Mouse (Mus musculus): ENCODE results near the gene C530008M17Rik. TPM values are rescaled to one million over a fixed set of nuclear protein-coding genes. Genes with fewer than 3 reads are reported as not detected.

The C530008M17Rik gene
- polyA plus RNA-seq, 1 experiment from 2014 or later: 58.3 TPM

DNA sequence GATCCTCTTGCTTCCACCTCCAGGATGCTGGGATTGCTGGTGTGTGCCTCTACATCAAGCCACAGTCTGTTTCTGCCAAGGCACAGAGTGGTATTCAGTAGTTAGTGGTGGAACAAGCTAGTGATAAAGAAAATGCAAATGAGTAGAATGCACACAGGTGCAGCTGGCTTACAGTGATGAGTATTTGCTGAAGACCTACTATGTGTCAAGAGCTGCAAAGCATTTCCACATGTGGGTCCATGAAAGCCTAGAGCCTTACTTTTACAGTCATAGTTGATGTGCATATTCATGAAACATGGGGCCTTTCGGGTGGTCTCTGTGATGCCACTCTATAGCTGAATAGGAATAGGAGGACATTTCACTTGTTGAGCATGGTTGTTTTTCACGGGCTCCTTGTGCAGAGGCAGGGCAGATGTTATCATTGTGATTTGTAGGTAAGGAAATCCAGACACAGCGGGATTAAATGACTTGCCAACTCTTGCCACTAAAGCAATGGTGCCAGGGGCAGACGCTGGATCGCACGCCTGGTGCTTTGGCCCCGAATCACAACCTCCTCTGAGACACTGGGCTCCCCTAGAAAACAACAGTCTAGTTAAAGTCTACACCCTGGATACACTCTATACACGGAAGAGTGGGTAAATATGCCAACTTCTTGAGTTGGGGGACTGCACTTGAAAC, 3.8 kb downstream of the C530008M17Rik start:
- 81% methylated on average over 8 of the region's 8 CpGs for WGBS
- no peak for ATAC-seq
- H3K4me2 ChIP-seq (ENCODE audit: low read length): peak overlapping the region; percentile 81
- peaks cover 40% of the 10 kb centered on the region for H3K4me1 ChIP-seq (ENCODE audit: control insufficient read depth, insufficient read depth, low read length)
- H3K9me3 ChIP-seq (replicated peaks; ENCODE audit: control insufficient read depth, low read length, poor library complexity, severe bottlenecking): no peaks in the 10 kb centered on the region
- no peak overlapping the region for H3K27ac ChIP-seq (ENCODE audit: low read length)
- no peak overlapping the region for H3K4me3 ChIP-seq (ENCODE audit: low read depth, low read length)
- no peaks in the 10 kb centered on the region for H3K27me3 ChIP-seq (ENCODE audit: control insufficient read depth, insufficient read depth, low read depth, low read length)
- no peaks in the 10 kb centered on the region for H3K36me3 ChIP-seq (ENCODE audit: control insufficient read depth, insufficient read depth, low read length)
- no peak overlapping the region for H3K9ac ChIP-seq (ENCODE audit: low read depth, low read length)

GRCm38 (mm10) chr5:76661310-76661709, 5.0 kb downstream of the C530008M17Rik start:
- Histone ChIP-seq H3K27ac (ENCODE audit: low read length) (no peak overlapping the region), H3K4me3 (ENCODE audit: low read depth, low read length) (no peak overlapping the region), H3K4me2 (ENCODE audit: low read length) (no peak overlapping the region), H3K9ac (ENCODE audit: low read depth, low read length) (no peak overlapping the region), H3K36me3 (ENCODE audit: control insufficient read depth, insufficient read depth, low read length) (no peaks in the 10 kb centered on the region), H3K27me3 (ENCODE audit: control insufficient read depth, insufficient read depth, low read depth, low read length) (no peaks in the 10 kb centered on the region), H3K9me3 (replicated peaks; ENCODE audit: control insufficient read depth, low read length, poor library complexity, severe bottlenecking) (no peaks in the 10 kb centered on the region), H3K4me1 (ENCODE audit: control insufficient read depth, insufficient read depth, low read length) (peaks cover 48% of the 10 kb centered on the region)
- WGBS: 87% methylated on average over 4 of the region's 4 CpGs
- no peak for ATAC-seq

GRCm38 (mm10) chr5:76664936-76665335, 8.6 kb downstream of the C530008M17Rik start:
- no peaks in the 10 kb centered on the region for H3K27me3 ChIP-seq (ENCODE audit: control insufficient read depth, insufficient read depth, low read depth, low read length)

GRCm38 (mm10) chr5:76665421-76665820, 9.1 kb downstream of the C530008M17Rik start:
- Histone ChIP-seq H3K27me3 (ENCODE audit: control insufficient read depth, insufficient read depth, low read depth, low read length) (no peaks in the 10 kb centered on the region), H3K4me3 (ENCODE audit: low read depth, low read length) (no peak overlapping the region), H3K9me3 (replicated peaks; ENCODE audit: control insufficient read depth, low read length, poor library complexity, severe bottlenecking) (no peaks in the 10 kb centered on the region), H3K27ac (ENCODE audit: low read length) (no peak overlapping the region; the same call in 1 of the 2 replicates), H3K36me3 (ENCODE audit: control insufficient read depth, insufficient read depth, low read length) (no peaks in the 10 kb centered on the region), H3K9ac (ENCODE audit: low read depth, low read length) (no peak overlapping the region), H3K4me1 (ENCODE audit: control insufficient read depth, insufficient read depth, low read length) (peaks cover 40% of the 10 kb centered on the region), H3K4me2 (ENCODE audit: low read length) (no peak overlapping the region)
- 10% methylated on average over 7 of the region's 7 CpGs for WGBS
- ATAC-seq: peak; percentile 49; the same call in 1 of the 2 replicates

More at GRCm38 (mm10) chr5:76664936-76665335, 8.6 kb downstream of the C530008M17Rik start:
- WGBS: 65% methylated on average over 7 of the region's 7 CpGs
- Histone ChIP-seq H3K36me3 (ENCODE audit: control insufficient read depth, insufficient read depth, low read length) (no peaks in the 10 kb centered on the region), H3K27ac (ENCODE audit: low read length) (no peak overlapping the region), H3K4me2 (ENCODE audit: low read length) (no peak overlapping the region), H3K4me3 (ENCODE audit: low read depth, low read length) (no peak overlapping the region), H3K9me3 (replicated peaks; ENCODE audit: control insufficient read depth, low read length, poor library complexity, severe bottlenecking) (no peaks in the 10 kb centered on the region), H3K4me1 (ENCODE audit: control insufficient read depth, insufficient read depth, low read length) (peaks cover 44% of the 10 kb centered on the region), H3K9ac (ENCODE audit: low read depth, low read length) (no peak overlapping the region)
- no peak for ATAC-seq

- peaks cover 32% of the 10 kb centered on the region for H3K4me1 ChIP-seq (ENCODE audit: control insufficient read depth, insufficient read depth, low read length)
- ATAC-seq: no peak; the same call in 1 of the 2 replicates
- H3K27ac ChIP-seq (ENCODE audit: low read length): no peak overlapping the region
- no peak overlapping the region for H3K9ac ChIP-seq (ENCODE audit: low read depth, low read length)
- H3K27me3 ChIP-seq (ENCODE audit: control insufficient read depth, insufficient read depth, low read depth, low read length): no peaks in the 10 kb centered on the region
- no peak overlapping the region for H3K4me2 ChIP-seq (ENCODE audit: low read length)
- no peaks in the 10 kb centered on the region for H3K36me3 ChIP-seq (ENCODE audit: control insufficient read depth, insufficient read depth, low read length)
- 50% methylated on average over 6 of the region's 6 CpGs for WGBS
- H3K4me3 ChIP-seq (ENCODE audit: low read depth, low read length): no peak overlapping the region
- H3K9me3 ChIP-seq (replicated peaks; ENCODE audit: control insufficient read depth, low read length, poor library complexity, severe bottlenecking): no peaks in the 10 kb centered on the region
Measured at GRCm38 (mm10) chr5:76666026-76666756, 9.9 kb downstream of the C530008M17Rik start.

- 49% methylated on average over 5 of the region's 5 CpGs for WGBS
- ATAC-seq: no peak
- H3K9ac ChIP-seq (ENCODE audit: low read depth, low read length): no peak overlapping the region
- H3K9me3 ChIP-seq (replicated peaks; ENCODE audit: control insufficient read depth, low read length, poor library complexity, severe bottlenecking): no peaks in the 10 kb centered on the region
- H3K4me2 ChIP-seq (ENCODE audit: low read length): no peak overlapping the region
- no peak overlapping the region for H3K4me3 ChIP-seq (ENCODE audit: low read depth, low read length)
- H3K4me1 ChIP-seq (ENCODE audit: control insufficient read depth, insufficient read depth, low read length): peaks cover 26% of the 10 kb centered on the region
- H3K27ac ChIP-seq (ENCODE audit: low read length): no peak overlapping the region
- no peaks in the 10 kb centered on the region; the same call in 1 of the 2 replicates for H3K36me3 ChIP-seq (ENCODE audit: control insufficient read depth, insufficient read depth, low read length)
- H3K27me3 ChIP-seq (ENCODE audit: control insufficient read depth, insufficient read depth, low read depth, low read length): no peaks in the 10 kb centered on the region
Measured at GRCm38 (mm10) chr5:76668118-76668517, 11.8 kb downstream of the C530008M17Rik start.

- 90% methylated on average over 5 of the region's 5 CpGs for WGBS
- Histone ChIP-seq H3K4me2 (ENCODE audit: low read length) (no peak overlapping the region), H3K9ac (ENCODE audit: low read depth, low read length) (no peak overlapping the region), H3K9me3 (replicated peaks; ENCODE audit: control insufficient read depth, low read length, poor library complexity, severe bottlenecking) (no peaks in the 10 kb centered on the region), H3K27ac (ENCODE audit: low read length) (no peak overlapping the region), H3K4me3 (ENCODE audit: low read depth, low read length) (no peak overlapping the region), H3K27me3 (ENCODE audit: control insufficient read depth, insufficient read depth, low read depth, low read length) (no peaks in the 10 kb centered on the region), H3K4me1 (ENCODE audit: control insufficient read depth, insufficient read depth, low read length) (peaks cover 25% of the 10 kb centered on the region), H3K36me3 (ENCODE audit: control insufficient read depth, insufficient read depth, low read length) (no peaks in the 10 kb centered on the region; the same call in 1 of the 2 replicates)
- ATAC-seq: no peak
Measured at GRCm38 (mm10) chr5:76668547-76668946, 12.2 kb downstream of the C530008M17Rik start.

- Histone ChIP-seq H3K27me3 (ENCODE audit: control insufficient read depth, insufficient read depth, low read depth, low read length) (no peaks in the 10 kb centered on the region), H3K4me2 (ENCODE audit: low read length) (no peak overlapping the region), H3K9ac (ENCODE audit: low read depth, low read length) (no peak overlapping the region), H3K4me3 (ENCODE audit: low read depth, low read length) (no peak overlapping the region), H3K36me3 (ENCODE audit: control insufficient read depth, insufficient read depth, low read length) (no peaks in the 10 kb centered on the region; the same call in 1 of the 2 replicates), H3K27ac (ENCODE audit: low read length) (no peak overlapping the region), H3K4me1 (ENCODE audit: control insufficient read depth, insufficient read depth, low read length) (peaks cover 16% of the 10 kb centered on the region), H3K9me3 (replicated peaks; ENCODE audit: control insufficient read depth, low read length, poor library complexity, severe bottlenecking) (no peaks in the 10 kb centered on the region)
- WGBS: 95% methylated on average over 10 of the region's 10 CpGs
- ATAC-seq: no peak
Measured at GRCm38 (mm10) chr5:76670183-76670582, 13.9 kb downstream of the C530008M17Rik start.

GRCm38 (mm10) chr5:76674022-76674653, 17.8 kb downstream of the C530008M17Rik start:
- Histone ChIP-seq H3K9me3 (replicated peaks; ENCODE audit: control insufficient read depth, low read length, poor library complexity, severe bottlenecking) (no peaks in the 10 kb centered on the region), H3K4me2 (ENCODE audit: low read length) (no peak overlapping the region), H3K27me3 (ENCODE audit: control insufficient read depth, insufficient read depth, low read depth, low read length) (no peaks in the 10 kb centered on the region), H3K27ac (ENCODE audit: low read length) (no peak overlapping the region), H3K4me1 (ENCODE audit: control insufficient read depth, insufficient read depth, low read length) (no peaks in the 10 kb centered on the region), H3K9ac (ENCODE audit: low read depth, low read length) (no peak overlapping the region), H3K36me3 (ENCODE audit: control insufficient read depth, insufficient read depth, low read length) (peaks cover 2% of the 10 kb centered on the region), H3K4me3 (ENCODE audit: low read depth, low read length) (no peak overlapping the region)
- WGBS: 94% methylated on average over 5 of the region's 5 CpGs
- ATAC-seq: no peak
